Mouse (Mus musculus) layer of hippocampus, postnatal 10 days (tissue): Measurements from ENCODE around the gene Ltbp1. TPM values are rescaled to one million over a fixed set of nuclear protein-coding genes. Genes with fewer than 3 reads are reported as not detected.

Source experiments
- DNase-seq, 2 experiments: peaks; one replicate each; pipeline ENCODE4 v3.0.0; 2021; ENCODE audit warnings: low spot score in 2 of 2
- total RNA-seq, 2 experiments: library from RNA; stranded (reverse); gene quantifications; 2 replicates each; pipeline ENCODE4 v1.2.3; 2021

Ltbp1 gene
- total RNA-seq, 2 experiments from 2014 or later: 6.3 to 8.7 TPM

GRCm38 (mm10) chr17:75056631-75057030 is 51.3 kb downstream of the Ltbp1 start:
- DNase-seq: no peak

- no peak for DNase-seq
Observed at GRCm38 (mm10) chr17:75066340-75066739, 61.0 kb downstream of the Ltbp1 start.

- no peak for DNase-seq
Observed at GRCm38 (mm10) chr17:75067314-75067713, 61.9 kb downstream of the Ltbp1 start.

- DNase-seq: no peak
Observed at GRCm38 (mm10) chr17:75069232-75069631, 63.9 kb downstream of the Ltbp1 start.

- no peak for DNase-seq
Observed at GRCm38 (mm10) chr17:75071174-75071573, 65.8 kb downstream of the Ltbp1 start.

GRCm38 (mm10) chr17:75071749-75072148 is 66.4 kb downstream of the Ltbp1 start:
- DNase-seq: no peak

GRCm38 (mm10) chr17:75073887-75074286 is 68.5 kb downstream of the Ltbp1 start:
- no peak for DNase-seq

- DNase-seq: peak; percentile 40 to 43
Observed at GRCm38 (mm10) chr17:75074978-75075699, 69.8 kb downstream of the Ltbp1 start.

- no peak for DNase-seq
Observed at GRCm38 (mm10) chr17:75081401-75081800, 76.0 kb downstream of the Ltbp1 start.

GRCm38 (mm10) chr17:75082449-75082848 is 77.1 kb downstream of the Ltbp1 start:
- peak in 1 of 2 experiments; percentile 20 for DNase-seq

- peak in 1 of 2 experiments; percentile 16 for DNase-seq
Observed at GRCm38 (mm10) chr17:75087296-75087941, 82.1 kb downstream of the Ltbp1 start.

- no peak for DNase-seq
Observed at GRCm38 (mm10) chr17:75088232-75088631, 82.9 kb downstream of the Ltbp1 start.

GRCm38 (mm10) chr17:75088727-75089126 is 83.4 kb downstream of the Ltbp1 start:
- peak; percentile 32 to 48 for DNase-seq

GRCm38 (mm10) chr17:75090556-75090955 is 85.2 kb downstream of the Ltbp1 start:
- DNase-seq: no peak

GRCm38 (mm10) chr17:75093563-75093962 is 88.2 kb downstream of the Ltbp1 start:
- no peak for DNase-seq

GRCm38 (mm10) chr17:75094591-75094990 is 89.2 kb downstream of the Ltbp1 start:
- no peak for DNase-seq

GRCm38 (mm10) chr17:75096727-75097126 is 91.4 kb downstream of the Ltbp1 start:
- DNase-seq: no peak

- DNase-seq: no peak
Observed at GRCm38 (mm10) chr17:75097367-75097766, 92.0 kb downstream of the Ltbp1 start.

GRCm38 (mm10) chr17:75101215-75101614 is 95.8 kb downstream of the Ltbp1 start:
- DNase-seq: no peak

- DNase-seq: no peak
Observed at GRCm38 (mm10) chr17:75101994-75102393, 96.6 kb downstream of the Ltbp1 start.

- DNase-seq: no peak
Observed at GRCm38 (mm10) chr17:75107412-75107811, 102.0 kb downstream of the Ltbp1 start.

GRCm38 (mm10) chr17:75107879-75108278 is 102.5 kb downstream of the Ltbp1 start:
- DNase-seq: no peak
